Comparison of ENCODE assay signal across 10 mouse cellular contexts in genomic region chr11:101772027-101772426, GRCm38 (mm10). TPM values are rescaled to one million over a fixed set of nuclear protein-coding genes. Genes with fewer than 3 reads are reported as not detected.
A peak's percentile ranks its signal among the peaks of the same experiment; 100 is the strongest.
DNase-seq lines count a peak whose midpoint lies in the region; ATAC-seq lines count a peak whose summit lies in the region.
"Had no signal": no experiment of that assay in that cellular context is flagged by ENCODE, and none has a peak within 500 bp of the region (broad histone marks: within the 10 kb centered on the region; RNA-seq: fewer than 3 reads in every experiment).

No protein-coding gene starts in this region.

- H3K27ac ChIP-seq in heart, embryonic 15.5 days = no peak overlapping the region
- H3K27ac ChIP-seq in intestine, embryonic 14.5 days (ENCODE audit: low read depth) = no peak overlapping the region
- no peak overlapping the region for H3K27ac ChIP-seq in midbrain, embryonic 15.5 days

- H3K9me3 ChIP-seq in heart, embryonic 15.5 days (replicated peaks) = no peaks in the 10 kb centered on the region
- no peaks in the 10 kb centered on the region for H3K9me3 ChIP-seq in intestine, embryonic 14.5 days (ENCODE audit: control insufficient read depth, low read length)
- no peaks in the 10 kb centered on the region for H3K9me3 ChIP-seq in midbrain, embryonic 15.5 days
- H3K9me3 ChIP-seq: G1E had no signal

- WGBS in heart, embryonic 15.5 days = 14% methylated on average over 5 of the region's 5 CpGs
- WGBS in intestine, embryonic 14.5 days = 11% methylated on average over 5 of the region's 5 CpGs
- WGBS in midbrain, embryonic 15.5 days = 4% methylated on average over 5 of the region's 5 CpGs

- ATAC-seq in heart, embryonic 15.5 days (replicated peaks; ENCODE audit: insufficient number of reproducible peaks, insufficient read depth, low FRiP score, low read depth) = no peak
- ATAC-seq in intestine, embryonic 14.5 days (replicated peaks; ENCODE audit: low FRiP score, low TSS enrichment, low read depth) = no peak; the same call in 1 of the 2 replicates
- ATAC-seq in midbrain, embryonic 15.5 days (replicated peaks) = no peak
- ATAC-seq in inflammation-experienced regulatory T-cells, adult 6 months = no peak

- no peak overlapping the region for H3K9ac ChIP-seq in heart, embryonic 15.5 days
- H3K9ac ChIP-seq in intestine, embryonic 14.5 days (ENCODE audit: low read length) = no peak overlapping the region
- no peak overlapping the region for H3K9ac ChIP-seq in midbrain, embryonic 15.5 days

- H3K4me3 ChIP-seq in heart, embryonic 15.5 days = peak overlapping the region; percentile 46
- H3K4me3 ChIP-seq in intestine, embryonic 14.5 days (ENCODE audit: low read depth, low read length) = no peak overlapping the region; the same call in 1 of the 2 replicates
- H3K4me3 ChIP-seq in midbrain, embryonic 15.5 days = no peak overlapping the region

- peaks cover 14% of the 10 kb centered on the region for H3K4me1 ChIP-seq in heart, embryonic 15.5 days (replicated peaks)
- peaks cover 6% of the 10 kb centered on the region; the same call in 1 of the 2 replicates for H3K4me1 ChIP-seq in intestine, embryonic 14.5 days (replicated peaks; ENCODE audit: control insufficient read depth, insufficient read depth, low read length)
- H3K4me1 ChIP-seq in midbrain, embryonic 15.5 days = peaks cover 8% of the 10 kb centered on the region

- peaks cover 11% of the 10 kb centered on the region for H3K36me3 ChIP-seq in heart, embryonic 15.5 days
- H3K36me3 ChIP-seq in intestine, embryonic 14.5 days (ENCODE audit: control insufficient read depth, insufficient read depth, low read length) = peaks cover 23% of the 10 kb centered on the region
- H3K36me3 ChIP-seq in midbrain, embryonic 15.5 days (replicated peaks) = peaks cover 16% of the 10 kb centered on the region; the same call in 1 of the 2 replicates

- no peak for DNase-seq in heart, postnatal 10 days
- peak; percentile 21 for DNase-seq in MN1 (ENCODE audit: low spot score)
- DNase-seq in intestine, embryonic 14.5 days (ENCODE audit: low spot score) = peak; percentile 61
- no peak for DNase-seq in spleen, postnatal 4 days (ENCODE audit: low spot score in 2 of 2)
- DNase-seq in gastrocnemius, postnatal 10 days = no peak
- DNase-seq: right cerebral cortex, postnatal 25 days had no signal

- intact Hi-C loops in heart, postnatal 10 days (cut with DNase I) = no loop called here

- peaks cover 18% of the 10 kb centered on the region for H3K27me3 ChIP-seq in heart, embryonic 15.5 days
- no peaks in the 10 kb centered on the region; the same call in 1 of the 2 replicates for H3K27me3 ChIP-seq in intestine, embryonic 14.5 days (replicated peaks; ENCODE audit: control insufficient read depth, insufficient read depth, low read length)
- H3K27me3 ChIP-seq in midbrain, embryonic 15.5 days (replicated peaks) = peaks cover 31% of the 10 kb centered on the region

- H3K4me2 ChIP-seq in heart, embryonic 15.5 days = peak overlapping the region; percentile 85
- peak overlapping the region; percentile 65 for H3K4me2 ChIP-seq in intestine, embryonic 14.5 days (ENCODE audit: low read length)
- peak overlapping the region; percentile 53 for H3K4me2 ChIP-seq in midbrain, embryonic 15.5 days

RNA-seq across cellular contexts. Expression of gene Etv4, which starts 13.1 kb away (rescaled TPM):
- 3.5 and 5.8 TPM in 2 replicates for polyA plus RNA-seq in heart, embryonic 15.5 days (2015; fragmentation: Nextera tagmentation; extraction: Ambion mirVana)
- 1 to 10 TPM; 2.1 to 2.7 TPM for total RNA-seq in heart, postnatal 10 days (2021)
- 5.5 and 6.2 TPM in 2 replicates for polyA plus RNA-seq in intestine, embryonic 14.5 days (2014; fragmentation: Nextera tagmentation; extraction: Ambion mirVana)
- 5.9 and 7.5 TPM in 2 replicates for polyA plus RNA-seq in midbrain, embryonic 15.5 days (2015; fragmentation: Nextera tagmentation; extraction: Ambion mirVana)
- 1 to 10 TPM; 5.6 to 6.8 TPM for total RNA-seq in gastrocnemius, postnatal 10 days (2021)
- polyA plus RNA-seq in inflammation-experienced regulatory T-cells, adult 6 months (2017; shearing (Covaris generic)) = under 1 TPM in 1 of 3 experiments, not detected in 2; 0.43 TPM

RNA-seq across cellular contexts. Expression of gene Dhx8, which starts 39.3 kb away (rescaled TPM):
- 17.2 and 20.8 TPM in 2 replicates for polyA plus RNA-seq in heart, embryonic 15.5 days (2015; fragmentation: Nextera tagmentation; extraction: Ambion mirVana)
- total RNA-seq in heart, postnatal 10 days (2021) = 10 to 100 TPM; 19.0 to 21.0 TPM
- polyA plus RNA-seq in intestine, embryonic 14.5 days (2014; fragmentation: Nextera tagmentation; extraction: Ambion mirVana) = 28.3 and 35.3 TPM in 2 replicates
- 31.1 and 33.9 TPM in 2 replicates for polyA plus RNA-seq in midbrain, embryonic 15.5 days (2015; fragmentation: Nextera tagmentation; extraction: Ambion mirVana)
- total RNA-seq in gastrocnemius, postnatal 10 days (2021) = 10 to 100 TPM; 13.7 to 17.6 TPM
- 10 to 100 TPM; 29.2 to 33.5 (median 29.4) TPM for polyA plus RNA-seq in inflammation-experienced regulatory T-cells, adult 6 months (2017; shearing (Covaris generic))

Comparison
In these comparisons a context has a peak if more than half of its experiments do, and no peak if none do; other contexts are left out.
1. DNase-seq: peak in MN1 (single experiment) and intestine, embryonic 14.5 days (single experiment); none in heart, postnatal 10 days (0 of 2), spleen, postnatal 4 days (0 of 2) and gastrocnemius, postnatal 10 days (single experiment).
2. Peak in every context shown above with its lines, with median percentiles within 50 percentile points of each other: H3K4me2 ChIP-seq.